Mouse (Mus musculus) kidney, postnatal 0 days (tissue): ENCODE data around the gene Rasl10b. TPM values are rescaled to one million over a fixed set of nuclear protein-coding genes. Genes with fewer than 3 reads are reported as not detected.

Experiments used
- ATAC-seq: fragments of 200-750 bp; cut with Nextera tagmentation; replicated peaks from 2 replicates; pipeline ENCODE4 v1.8.0; 2017; ENCODE audit warnings: low read depth, moderate number of reproducible peaks, moderate TSS enrichment, moderate library complexity; ENCODE audit not compliant: low FRiP score
- DNase-seq: peaks from one replicate; pipeline ENCODE4 v3.0.0-alpha.2; 2016; ENCODE audit warnings: low spot score
- H3K27ac ChIP-seq: fragments of 300-500 bp; sonication (generic); 2 replicates; pipeline ENCODE4 v1.5.1; 2014; ENCODE audit warnings: mild to moderate bottlenecking
- H3K27me3 ChIP-seq: fragments of 300-500 bp; sonication (generic); 2 replicates; pipeline ENCODE4 v1.6.1; 2014; ENCODE audit warnings: low read length, mixed read lengths; ENCODE audit not compliant: insufficient read depth
- H3K36me3 ChIP-seq: fragments of 300-500 bp; sonication (generic); 2 replicates; pipeline ENCODE4 v1.6.1; 2014; ENCODE audit warnings: low read length, mixed read lengths; ENCODE audit not compliant: insufficient read depth
- H3K4me1 ChIP-seq: fragments of 300-500 bp; sonication (generic); replicated peaks from 2 replicates; pipeline ENCODE4 v1.6.1; 2014; ENCODE audit warnings: antibody characterized with exemption, low read length, mixed read lengths; ENCODE audit not compliant: insufficient read depth
- H3K4me2 ChIP-seq: fragments of 300-500 bp; sonication (generic); 2 replicates; pipeline ENCODE4 v1.6.1; 2014; ENCODE audit warnings: mild to moderate bottlenecking, low read length, moderate library complexity, mixed read lengths
- H3K4me3 ChIP-seq: fragments of 300-500 bp; sonication (generic); replicated peaks from 2 replicates; pipeline ENCODE4 v1.5.1; 2014; ENCODE audit warnings: low read depth, low read length
- H3K9ac ChIP-seq: fragments of 300-500 bp; sonication (generic); 2 replicates; pipeline ENCODE4 v1.6.1; 2014; ENCODE audit warnings: low read depth, low read length
- H3K9me3 ChIP-seq: fragments of 300-500 bp; sonication (generic); replicated peaks from 2 replicates; pipeline ENCODE4 v1.6.1; 2016; ENCODE audit warnings: low read length, inconsistent platforms, mixed read lengths
- CTCF ChIP-seq: IDR thresholded peaks from 2 replicates; pipeline ENCODE4 v1.5.1; 2016; ENCODE audit warnings: antibody characterized with exemption, low read depth, mild to moderate bottlenecking, moderate library complexity
- WGBS: fragments of 180-500 bp; shearing (Covaris S2); extraction: QIAGEN DNeasy Blood & Tissue Kit; methylation state at CpG from one replicate; pipeline ENCODE4 v1.1.7; 2014; 5-methylcytosine and 5-hydroxymethylcytosine counted together
- polyA plus RNA-seq: library from polyadenylated mRNA; unstranded; fragments of >200 nt; fragmentation: Nextera tagmentation; extraction: Ambion mirVana; gene quantifications from 2 replicates; pipeline ENCODE4 v1.2.1, GENCODE M21; 2015

Gene Rasl10b
- polyA plus RNA-seq, 1 experiment from 2014 or later = 0.49 TPM

DNA sequence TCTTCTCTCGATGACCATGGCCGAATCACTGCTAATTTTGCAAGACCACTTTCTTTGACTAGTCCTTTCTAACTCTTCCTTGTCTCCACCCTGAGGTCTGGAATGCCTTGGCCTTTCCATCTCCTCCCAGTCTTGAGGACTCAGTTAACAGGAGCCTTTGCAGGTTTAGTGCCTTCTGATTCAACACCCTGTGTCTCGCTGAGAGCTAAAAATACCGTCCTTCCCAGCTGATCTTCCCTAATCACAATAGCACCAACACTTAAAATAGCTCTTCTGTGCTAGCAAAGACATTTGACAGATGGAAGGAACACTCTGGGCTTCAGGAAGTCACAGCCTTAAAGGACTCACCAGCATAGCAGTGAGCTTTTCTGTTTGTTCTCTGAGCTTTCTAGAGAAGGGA lies 15.9 kb upstream of the Rasl10b start:
- Histone ChIP-seq H3K4me1 (no peaks in the 10 kb centered on the region), H3K9me3 (no peaks in the 10 kb centered on the region), H3K36me3 (peaks cover 45% of the 10 kb centered on the region), H3K4me3 (no peak overlapping the region), H3K27me3 (no peaks in the 10 kb centered on the region), H3K9ac (no peak overlapping the region), H3K4me2 (no peak overlapping the region), H3K27ac (no peak overlapping the region)
- 92% methylated on average over 4 of the region's 4 CpGs for WGBS
- TF ChIP-seq CTCF = no peak
- no peak for ATAC-seq
- DNase-seq = no peak

DNA sequence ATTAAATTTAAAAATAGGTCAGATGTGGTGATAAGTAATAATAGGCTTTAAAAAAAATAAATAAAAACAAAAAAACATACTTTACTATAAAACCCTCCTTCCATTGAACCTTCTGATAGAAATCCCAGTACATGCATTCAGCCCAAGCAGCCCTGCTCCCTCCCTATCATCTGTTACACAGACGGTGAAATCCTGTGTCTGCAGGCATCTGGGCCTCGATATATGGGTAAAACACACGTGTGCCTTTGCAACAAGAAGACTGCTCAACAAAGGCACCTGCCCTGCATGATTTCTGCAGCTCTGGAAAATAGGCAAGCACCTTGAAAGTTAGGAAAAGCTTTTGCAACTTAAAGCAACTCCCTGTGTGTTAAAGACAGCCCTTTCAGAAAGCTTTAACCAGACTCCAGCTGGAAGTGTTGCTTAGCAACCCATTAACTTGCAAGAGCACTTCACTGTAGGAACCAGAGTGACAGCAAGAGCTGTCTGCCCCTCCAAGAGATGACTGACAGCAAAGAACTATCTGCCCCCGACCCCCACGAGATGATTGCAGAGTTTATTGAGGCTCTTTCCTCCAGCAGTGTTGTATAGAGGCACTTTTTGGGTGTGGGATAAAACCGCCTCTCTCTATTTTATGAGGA lies 14.0 kb upstream of the Rasl10b start:
- peaks cover 62% of the 10 kb centered on the region for H3K36me3 ChIP-seq
- H3K4me1 ChIP-seq = no peaks in the 10 kb centered on the region
- 69% methylated on average over 6 of the region's 6 CpGs for WGBS
- H3K9ac ChIP-seq = no peak overlapping the region
- no peak overlapping the region for H3K27ac ChIP-seq
- ATAC-seq = no peak
- no peak overlapping the region for H3K4me3 ChIP-seq
- no peak overlapping the region for H3K4me2 ChIP-seq
- no peak for DNase-seq
- no peak for TF ChIP-seq CTCF
- H3K9me3 ChIP-seq = no peaks in the 10 kb centered on the region
- H3K27me3 ChIP-seq = no peaks in the 10 kb centered on the region

DNA sequence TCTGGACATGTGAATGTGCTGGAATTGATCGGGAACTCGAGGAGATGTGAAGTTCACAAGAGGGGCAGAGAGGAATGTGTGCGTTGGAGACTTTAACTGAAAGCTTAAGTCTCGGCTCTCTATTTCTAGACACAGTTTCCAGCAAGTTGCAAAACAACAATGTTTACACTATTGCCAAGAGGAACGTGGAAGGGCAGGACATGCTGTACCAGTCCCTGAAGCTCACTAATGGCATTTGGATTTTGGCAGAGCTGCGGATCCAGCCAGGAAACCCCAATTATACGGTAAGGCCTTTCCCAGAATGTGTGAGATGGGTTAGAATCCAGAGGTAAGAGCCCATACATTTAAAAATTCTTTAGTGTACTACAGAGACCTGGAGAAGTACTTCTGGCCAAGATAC lies 11.3 kb upstream of the Rasl10b start:
- Histone ChIP-seq H3K27ac (no peak overlapping the region), H3K9me3 (no peaks in the 10 kb centered on the region), H3K4me3 (no peak overlapping the region), H3K4me1 (no peaks in the 10 kb centered on the region), H3K36me3 (peaks cover 49% of the 10 kb centered on the region), H3K27me3 (no peaks in the 10 kb centered on the region), H3K9ac (no peak overlapping the region), H3K4me2 (no peak overlapping the region)
- ATAC-seq (no peak), DNase-seq (no peak)
- no peak for TF ChIP-seq CTCF
- WGBS = 91% methylated on average over 7 of the region's 7 CpGs

DNA sequence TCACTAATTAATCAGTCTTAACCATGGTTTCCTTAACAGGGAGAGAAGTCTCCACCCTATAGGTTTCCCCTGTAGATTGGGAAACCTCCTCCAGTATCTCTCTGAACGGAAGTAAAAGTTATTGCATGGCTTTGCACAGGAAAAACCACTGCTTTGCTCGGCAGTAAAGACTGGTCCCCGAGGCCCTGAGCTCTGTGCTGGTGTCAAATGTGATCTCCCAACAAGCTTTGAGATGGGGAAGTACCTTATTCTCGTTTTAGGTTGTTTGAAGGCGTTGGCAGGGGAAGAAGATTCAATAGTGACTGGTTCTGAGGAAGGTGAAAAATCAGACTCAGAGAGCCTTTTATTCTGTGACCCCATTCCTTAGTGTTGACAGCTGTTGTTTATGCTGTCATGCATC lies 10.2 kb upstream of the Rasl10b start:
- Histone ChIP-seq H3K4me1 (no peaks in the 10 kb centered on the region), H3K27me3 (no peaks in the 10 kb centered on the region), H3K9me3 (no peaks in the 10 kb centered on the region), H3K4me3 (no peak overlapping the region), H3K4me2 (no peak overlapping the region), H3K9ac (no peak overlapping the region), H3K36me3 (peaks cover 46% of the 10 kb centered on the region), H3K27ac (no peak overlapping the region)
- TF ChIP-seq CTCF = no peak
- ATAC-seq (no peak), DNase-seq (no peak)
- 71% methylated on average over 5 of the region's 5 CpGs for WGBS

DNA sequence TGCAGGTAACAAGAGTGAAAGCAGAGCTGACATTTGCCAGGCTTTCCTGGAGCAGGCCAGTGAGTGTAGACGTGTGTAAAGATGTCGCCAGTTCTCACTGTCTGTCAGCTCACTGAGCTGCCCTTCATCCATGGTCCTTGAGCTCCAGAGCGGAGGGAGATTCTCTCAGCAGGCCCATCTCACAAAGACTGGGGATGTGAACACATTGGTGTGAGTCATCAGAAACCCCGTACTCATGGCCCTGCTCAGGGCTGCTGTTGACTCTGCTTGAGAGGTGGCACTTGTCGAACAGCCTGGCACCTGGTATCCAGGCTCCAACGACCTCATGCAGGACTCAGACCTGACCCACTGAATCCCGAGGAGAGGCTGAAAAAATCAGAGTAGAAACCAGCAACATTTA lies 5.2 kb upstream of the Rasl10b start:
- TF ChIP-seq CTCF = no peak
- Histone ChIP-seq H3K4me3 (no peak overlapping the region), H3K4me1 (no peaks in the 10 kb centered on the region), H3K4me2 (no peak overlapping the region), H3K36me3 (peaks cover 23% of the 10 kb centered on the region), H3K27me3 (no peaks in the 10 kb centered on the region), H3K9ac (no peak overlapping the region), H3K9me3 (no peaks in the 10 kb centered on the region), H3K27ac (no peak overlapping the region)
- DNase-seq = no peak
- no peak for ATAC-seq
- WGBS = 86% methylated on average over 7 of the region's 7 CpGs

DNA sequence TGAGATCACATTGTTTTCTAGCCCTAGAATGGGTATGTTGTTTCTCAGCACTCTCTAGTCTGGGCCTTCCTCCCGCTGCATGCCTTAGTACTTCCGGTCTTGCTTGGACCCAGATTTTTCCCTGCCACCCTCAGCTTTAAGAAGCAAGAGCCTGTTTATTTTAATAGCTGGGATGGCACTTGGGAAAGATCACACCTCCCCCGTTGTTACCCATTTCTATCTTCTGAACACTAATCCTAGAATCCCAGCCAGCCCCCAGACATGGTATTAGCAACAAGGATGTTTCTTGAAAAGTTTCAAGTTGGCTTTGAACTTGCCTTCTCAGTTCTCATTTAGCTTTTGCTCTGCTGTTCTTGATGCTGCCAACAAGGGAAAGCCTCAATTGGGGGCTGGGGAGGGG lies 2.5 kb upstream of the Rasl10b start:
- Histone ChIP-seq H3K4me1 (peaks cover 4% of the 10 kb centered on the region), H3K4me3 (no peak overlapping the region), H3K9ac (no peak overlapping the region), H3K9me3 (no peaks in the 10 kb centered on the region), H3K4me2 (no peak overlapping the region), H3K36me3 (peaks cover 4% of the 10 kb centered on the region; the same call in 1 of the 2 replicates), H3K27ac (no peak overlapping the region), H3K27me3 (no peaks in the 10 kb centered on the region)
- DNase-seq = no peak
- ATAC-seq = no peak
- WGBS = 68% methylated on average over 3 of the region's 3 CpGs
- no peak for TF ChIP-seq CTCF

DNA sequence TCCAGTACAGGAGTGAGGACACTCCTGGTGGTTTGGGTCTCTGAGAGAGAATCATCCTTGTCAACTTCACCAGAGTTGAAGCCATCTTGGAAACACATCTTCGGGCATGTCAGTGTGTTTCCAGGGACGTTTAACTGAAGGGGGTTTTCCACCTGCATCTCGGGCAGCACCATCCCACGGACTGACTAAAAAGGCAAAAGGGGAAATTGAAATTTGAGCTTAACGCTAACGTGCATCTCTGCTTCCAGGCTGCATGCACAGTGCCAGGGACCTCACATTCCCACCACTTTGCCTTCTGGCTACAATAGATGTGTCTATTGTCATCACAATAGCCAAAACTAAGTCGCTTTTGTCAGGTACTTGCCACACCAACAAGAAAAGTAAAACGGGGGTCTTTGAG lies 695 bp upstream of the Rasl10b start:
- no peak for DNase-seq
- H3K27me3 ChIP-seq = no peaks in the 10 kb centered on the region
- H3K36me3 ChIP-seq = peaks cover under 1% of the 10 kb centered on the region; the same call in 1 of the 2 replicates
- ATAC-seq = no peak
- no peak overlapping the region for H3K27ac ChIP-seq
- H3K4me1 ChIP-seq = peaks cover 4% of the 10 kb centered on the region
- H3K9me3 ChIP-seq = no peaks in the 10 kb centered on the region
- WGBS = 31% methylated on average over 8 of the region's 8 CpGs
- no peak overlapping the region for H3K9ac ChIP-seq
- H3K4me2 ChIP-seq = no peak overlapping the region
- no peak overlapping the region for H3K4me3 ChIP-seq
- no peak for TF ChIP-seq CTCF
